Mouse (Mus musculus) adrenal gland, postnatal 25 days (tissue): ENCODE measurements around the gene Gm21312. TPM values are rescaled to one million over a fixed set of nuclear protein-coding genes. Genes with fewer than 3 reads are reported as not detected.
"Not testable (repeated sequence)": the region's sequence is repeated elsewhere in the genome, so short reads cannot be mapped to it uniquely, and the experiment has no call there.

Experiments
- DNase-seq: peaks from one replicate; pipeline ENCODE4 v3.0.0; 2021; ENCODE audit warnings: mixed read lengths
- long read RNA-seq: library from polyadenylated mRNA; stranded (forward); transcript quantifications from one replicate; pipeline ENCODE4 v2.0.0, GENCODE M21; 2021
- total RNA-seq: library from RNA; stranded (reverse); gene quantifications from 2 replicates; pipeline ENCODE4 v1.2.3, GENCODE M21; 2021

Gm21312 gene
- not detected in 2 replicates for total RNA-seq
- long read RNA-seq, result 0 reads

DNA sequence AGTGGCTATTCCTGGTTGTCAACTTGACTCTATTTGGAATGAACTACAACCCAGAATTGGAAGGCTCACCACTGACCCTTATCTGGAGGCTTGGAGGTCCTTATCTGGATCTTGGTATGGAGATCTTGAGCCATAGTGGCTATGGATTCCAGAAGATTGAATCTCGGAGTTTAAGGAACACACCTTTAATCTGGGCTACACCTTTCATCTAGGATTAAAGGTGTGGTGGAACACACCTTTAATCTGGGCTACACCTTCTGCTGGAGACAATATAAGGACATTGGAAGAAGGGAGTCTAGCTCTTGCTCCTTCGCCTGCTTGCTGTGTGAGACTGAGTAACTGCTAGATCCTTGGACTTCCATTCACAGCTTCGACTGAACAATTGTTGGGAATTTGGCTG is at the start of gene Gm21312:
Gene Gm21312 (plus strand): TSS at position 301 of the 400 bp plus-strand sequence.
- not testable (repeated sequence) for DNase-seq

DNA sequence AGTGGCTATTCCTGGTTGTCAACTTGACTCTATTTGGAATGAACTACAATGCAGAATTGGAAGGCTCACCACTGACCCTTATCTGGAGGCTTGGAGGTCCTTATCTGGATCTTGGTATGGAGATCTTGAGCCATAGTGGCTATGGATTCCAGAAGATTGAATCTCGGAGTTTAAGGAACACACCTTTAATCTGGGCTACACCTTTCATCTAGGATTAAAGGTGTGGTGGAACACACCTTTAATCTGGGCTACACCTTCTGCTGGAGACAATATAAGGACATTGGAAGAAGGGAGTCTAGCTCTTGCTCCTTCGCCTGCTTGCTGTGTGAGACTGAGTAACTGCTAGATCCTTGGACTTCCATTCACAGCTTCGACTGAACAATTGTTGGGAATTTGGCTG is 34.1 kb upstream of the Gm21312 start, which contains the start of gene Gm21293:
Gene Gm21293 (plus strand): TSS at position 301 of the 400 bp plus-strand sequence.
- not testable (repeated sequence) for DNase-seq

DNA sequence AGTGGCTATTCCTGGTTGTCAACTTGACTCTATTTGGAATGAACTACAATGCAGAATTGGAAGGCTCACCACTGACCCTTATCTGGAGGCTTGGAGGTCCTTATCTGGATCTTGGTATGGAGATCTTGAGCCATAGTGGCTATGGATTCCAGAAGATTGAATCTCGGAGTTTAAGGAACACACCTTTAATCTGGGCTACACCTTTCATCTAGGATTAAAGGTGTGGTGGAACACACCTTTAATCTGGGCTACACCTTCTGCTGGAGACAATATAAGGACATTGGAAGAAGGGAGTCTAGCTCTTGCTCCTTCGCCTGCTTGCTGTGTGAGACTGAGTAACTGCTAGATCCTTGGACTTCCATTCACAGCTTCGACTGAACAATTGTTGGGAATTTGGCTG is 25.6 kb upstream of the Gm21312 start, which contains the start of gene Gm6763:
Gene Gm6763 (plus strand): TSS at position 301 of the 400 bp plus-strand sequence.
- DNase-seq, result not testable (repeated sequence)

DNA sequence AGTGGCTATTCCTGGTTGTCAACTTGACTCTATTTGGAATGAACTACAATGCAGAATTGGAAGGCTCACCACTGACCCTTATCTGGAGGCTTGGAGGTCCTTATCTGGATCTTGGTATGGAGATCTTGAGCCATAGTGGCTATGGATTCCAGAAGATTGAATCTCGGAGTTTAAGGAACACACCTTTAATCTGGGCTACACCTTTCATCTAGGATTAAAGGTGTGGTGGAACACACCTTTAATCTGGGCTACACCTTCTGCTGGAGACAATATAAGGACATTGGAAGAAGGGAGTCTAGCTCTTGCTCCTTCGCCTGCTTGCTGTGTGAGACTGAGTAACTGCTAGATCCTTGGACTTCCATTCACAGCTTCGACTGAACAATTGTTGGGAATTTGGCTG is 17.1 kb upstream of the Gm21312 start, which contains the start of gene Gm8764:
Gene Gm8764 (plus strand): TSS at position 301 of the 400 bp plus-strand sequence.
- not testable (repeated sequence) for DNase-seq

DNA sequence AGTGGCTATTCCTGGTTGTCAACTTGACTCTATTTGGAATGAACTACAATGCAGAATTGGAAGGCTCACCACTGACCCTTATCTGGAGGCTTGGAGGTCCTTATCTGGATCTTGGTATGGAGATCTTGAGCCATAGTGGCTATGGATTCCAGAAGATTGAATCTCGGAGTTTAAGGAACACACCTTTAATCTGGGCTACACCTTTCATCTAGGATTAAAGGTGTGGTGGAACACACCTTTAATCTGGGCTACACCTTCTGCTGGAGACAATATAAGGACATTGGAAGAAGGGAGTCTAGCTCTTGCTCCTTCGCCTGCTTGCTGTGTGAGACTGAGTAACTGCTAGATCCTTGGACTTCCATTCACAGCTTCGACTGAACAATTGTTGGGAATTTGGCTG is 8.6 kb upstream of the Gm21312 start, which contains the start of gene Gm21304:
Gene Gm21304 (plus strand): TSS at position 301 of the 400 bp plus-strand sequence.
- not testable (repeated sequence) for DNase-seq

DNA sequence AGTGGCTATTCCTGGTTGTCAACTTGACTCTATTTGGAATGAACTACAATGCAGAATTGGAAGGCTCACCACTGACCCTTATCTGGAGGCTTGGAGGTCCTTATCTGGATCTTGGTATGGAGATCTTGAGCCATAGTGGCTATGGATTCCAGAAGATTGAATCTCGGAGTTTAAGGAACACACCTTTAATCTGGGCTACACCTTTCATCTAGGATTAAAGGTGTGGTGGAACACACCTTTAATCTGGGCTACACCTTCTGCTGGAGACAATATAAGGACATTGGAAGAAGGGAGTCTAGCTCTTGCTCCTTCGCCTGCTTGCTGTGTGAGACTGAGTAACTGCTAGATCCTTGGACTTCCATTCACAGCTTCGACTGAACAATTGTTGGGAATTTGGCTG is 8.4 kb downstream of the Gm21312 start, which contains the start of gene Gm20765:
Gene Gm20765 (plus strand): TSS at position 301 of the 400 bp plus-strand sequence.
- not testable (repeated sequence) for DNase-seq

DNA sequence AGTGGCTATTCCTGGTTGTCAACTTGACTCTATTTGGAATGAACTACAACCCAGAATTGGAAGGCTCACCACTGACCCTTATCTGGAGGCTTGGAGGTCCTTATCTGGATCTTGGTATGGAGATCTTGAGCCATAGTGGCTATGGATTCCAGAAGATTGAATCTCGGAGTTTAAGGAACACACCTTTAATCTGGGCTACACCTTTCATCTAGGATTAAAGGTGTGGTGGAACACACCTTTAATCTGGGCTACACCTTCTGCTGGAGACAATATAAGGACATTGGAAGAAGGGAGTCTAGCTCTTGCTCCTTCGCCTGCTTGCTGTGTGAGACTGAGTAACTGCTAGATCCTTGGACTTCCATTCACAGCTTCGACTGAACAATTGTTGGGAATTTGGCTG is 16.9 kb downstream of the Gm21312 start, which contains the start of gene Gm4340:
Gene Gm4340 (plus strand): TSS at position 301 of the 400 bp plus-strand sequence.
- not testable (repeated sequence) for DNase-seq

DNA sequence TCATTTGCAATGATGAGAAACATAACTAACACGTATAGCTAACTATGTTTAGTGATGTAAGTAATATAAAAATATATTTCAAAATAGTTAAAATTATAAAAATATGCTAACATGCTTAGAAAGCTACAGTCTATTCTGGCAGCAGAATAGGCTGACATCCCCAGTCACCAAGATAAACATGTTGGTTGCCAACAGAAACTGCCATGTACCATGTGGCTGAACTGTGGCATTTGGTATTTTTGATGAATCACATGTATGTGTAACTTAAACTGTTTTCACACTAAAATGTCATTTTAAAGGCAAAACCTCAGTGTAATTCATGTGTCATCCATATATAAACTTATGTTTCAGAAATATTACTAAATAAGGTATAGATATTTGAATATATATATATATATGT is 32.8 kb downstream of the Gm21312 start:
- no peak for DNase-seq

DNA sequence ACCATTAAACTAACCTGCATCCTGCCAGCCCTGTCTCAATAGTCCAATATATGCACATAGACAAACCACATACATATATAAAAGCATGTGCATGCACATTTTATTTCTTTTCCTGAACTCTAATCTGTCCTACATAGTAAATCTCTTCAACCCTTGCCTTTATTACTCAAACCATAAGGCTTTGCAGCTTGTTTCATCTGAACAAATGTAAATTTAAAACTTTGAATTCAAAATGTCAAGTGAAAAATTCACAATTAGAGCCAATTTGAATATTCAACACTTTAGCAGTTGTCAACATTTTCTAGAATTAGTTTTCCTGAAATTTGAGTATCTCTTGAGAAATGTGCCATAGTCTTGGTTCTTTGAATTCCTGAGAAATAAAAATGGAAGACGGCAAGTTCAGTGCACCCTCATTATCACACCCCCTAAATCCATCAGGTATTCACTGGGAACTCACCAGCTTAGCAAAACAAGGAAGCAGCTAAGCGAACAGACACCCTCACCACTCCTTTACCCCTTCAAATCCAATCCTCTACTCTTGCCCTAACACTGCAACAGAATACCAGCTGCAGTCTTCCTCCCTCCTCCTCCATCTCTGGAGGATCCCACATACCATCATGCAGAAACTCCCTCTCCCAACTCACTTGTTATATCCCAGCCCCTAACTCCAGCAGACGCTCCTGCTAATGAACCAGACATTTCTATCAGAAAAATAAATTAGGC is 33.6 kb downstream of the Gm21312 start:
- DNase-seq, result no peak

DNA sequence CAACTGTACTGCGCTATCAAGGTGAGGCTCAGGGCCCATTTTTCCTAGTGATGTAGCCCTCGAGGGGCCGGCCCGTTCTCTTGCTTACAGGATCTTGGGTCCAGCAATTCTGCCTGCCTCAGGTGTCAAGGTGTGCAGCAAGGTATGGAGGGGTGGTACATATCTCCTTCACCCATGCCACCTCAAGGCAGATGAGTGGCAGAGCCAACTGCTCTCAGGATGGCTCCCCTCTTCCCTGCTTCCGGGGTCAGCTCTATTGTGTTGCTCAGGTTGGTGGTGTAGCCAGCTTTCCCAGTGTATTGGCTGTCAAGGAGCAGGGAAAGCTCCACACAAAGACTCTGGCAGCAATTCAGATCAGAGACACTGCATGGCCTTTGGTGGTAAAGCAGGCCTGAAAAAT is 37.7 kb downstream of the Gm21312 start:
- DNase-seq, result no peak

DNA sequence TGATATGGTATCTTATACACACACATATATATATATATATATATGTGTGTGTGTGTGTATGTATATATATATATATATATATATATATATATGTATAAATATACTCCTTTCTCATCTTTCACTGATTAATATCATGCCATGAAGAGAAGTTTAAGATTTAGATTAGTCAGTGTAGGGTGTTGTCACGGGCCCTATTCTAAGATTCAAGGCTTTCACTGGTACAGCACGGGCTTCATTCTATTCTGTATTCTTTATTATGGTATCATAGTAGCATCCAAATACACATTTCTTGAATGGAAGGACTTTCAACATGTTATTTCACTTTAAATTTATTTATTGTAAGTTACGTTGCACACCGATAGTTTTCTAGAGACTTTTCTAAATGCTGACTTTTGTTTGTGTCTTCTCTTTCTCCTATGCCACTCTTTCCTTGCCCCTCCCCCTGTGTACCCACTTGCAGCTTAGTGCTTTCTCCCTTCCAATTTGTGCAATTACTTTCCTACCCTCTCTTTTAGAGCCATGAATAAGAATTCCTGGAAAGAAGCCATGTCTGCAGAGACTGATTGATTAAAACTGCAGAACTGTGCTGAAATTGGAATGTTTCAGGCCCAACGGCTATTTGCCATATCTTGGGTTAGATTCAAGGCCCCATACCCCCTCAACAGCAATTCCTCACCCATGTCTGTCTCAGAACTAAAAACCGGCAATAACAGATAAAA is 43.6 kb downstream of the Gm21312 start:
- no peak for DNase-seq

Other genes with a start within 250 kb of the Gm21312 start
- gene Gm21293, start 34.0 kb upstream of the Gm21312 start, total RNA-seq, result not detected in 2 replicates
- not detected in 2 replicates for gene Gm6763, start 25.5 kb upstream of the Gm21312 start, total RNA-seq
- gene Gm8764, start 17.0 kb upstream of the Gm21312 start, total RNA-seq, result not detected in 2 replicates
- not detected in 2 replicates for gene Gm21304, start 8.5 kb upstream of the Gm21312 start, total RNA-seq
- not detected in 2 replicates for gene Gm20765, start 8.5 kb downstream of the Gm21312 start, total RNA-seq
- gene Gm4340, start 17.0 kb downstream of the Gm21312 start, total RNA-seq, result not detected in 2 replicates